Mouse (Mus musculus) CD4-positive, CD25-positive, alpha-beta regulatory T cell, adult 2 months (primary cell): ENCODE measurements at regions not wholly inside any gene's neighbourhood (a gene's known extent, or its start where the extent isn't known, plus 50 kb on each side); places are given as distances from the start of the nearest gene placed in this dataset.

Experiments used
- DNase-seq: peaks from one replicate; pipeline ENCODE4 v3.0.0-alpha.2; 2012; ENCODE audit warnings: low read depth, low spot score

GRCm38 (mm10) chr1:60823006-60823665 is 63.7 kb upstream of the Ctla4 start:
- DNase-seq = peak; percentile 93

- no peak for DNase-seq
Observed at GRCm38 (mm10) chr1:60824218-60825125, 62.3 kb upstream of the Ctla4 start.

- DNase-seq = no peak
Observed at GRCm38 (mm10) chr1:60825256-60826186, 61.3 kb upstream of the Ctla4 start.

- DNase-seq = no peak
Observed at GRCm38 (mm10) chr1:60826981-60827380, 59.8 kb upstream of the Ctla4 start.

- peak; percentile 50 for DNase-seq
Observed at GRCm38 (mm10) chr1:60828152-60828551, 58.6 kb upstream of the Ctla4 start.

- DNase-seq = no peak
Observed at GRCm38 (mm10) chr1:60829849-60830248, 57.0 kb upstream of the Ctla4 start.

- peak; percentile 16 for DNase-seq
Observed at GRCm38 (mm10) chr1:60833668-60834067, 53.1 kb upstream of the Ctla4 start.
